Mouse (Mus musculus) erythroblast, adult 5-6 weeks (primary cell): Measurements from ENCODE around the gene Isg20l2. TPM values are rescaled to one million over a fixed set of nuclear protein-coding genes. Genes with fewer than 3 reads are reported as not detected.
"Not testable (repeated sequence)": the region's sequence is repeated elsewhere in the genome, so short reads cannot be mapped to it uniquely, and the experiment has no call there.

ENCODE experiments used
- ATAC-seq: replicated peaks from 2 replicates; pipeline ENCODE4 v1.8.0; 2016; ENCODE audit warnings: moderate number of reproducible peaks, mild to moderate bottlenecking, moderate TSS enrichment, inconsistent platforms; ENCODE audit not compliant: poor library complexity, low FRiP score, severe bottlenecking
- total RNA-seq, 2 experiments: library from RNA; stranded (forward) in 1 of 2; stranded (reverse) in 1 of 2; fragments of 150-400 nt in 1 of 2; fragments of 200-764, 138-1000 nt in 1 of 2; gene quantifications; 2 replicates each; pipeline versions ENCODE4 v1.2.3 to v1.2.4; 2015 to 2017; ENCODE audit warnings: low replicate concordance in 2 of 2

Gene Isg20l2
- 8.6 and 10.7 TPM in 2 replicates for total RNA-seq (2015; ENCODE audit: low replicate concordance)
- 5.6 and 11.6 TPM in 2 replicates for total RNA-seq (2017; ENCODE audit: low replicate concordance)

DNA sequence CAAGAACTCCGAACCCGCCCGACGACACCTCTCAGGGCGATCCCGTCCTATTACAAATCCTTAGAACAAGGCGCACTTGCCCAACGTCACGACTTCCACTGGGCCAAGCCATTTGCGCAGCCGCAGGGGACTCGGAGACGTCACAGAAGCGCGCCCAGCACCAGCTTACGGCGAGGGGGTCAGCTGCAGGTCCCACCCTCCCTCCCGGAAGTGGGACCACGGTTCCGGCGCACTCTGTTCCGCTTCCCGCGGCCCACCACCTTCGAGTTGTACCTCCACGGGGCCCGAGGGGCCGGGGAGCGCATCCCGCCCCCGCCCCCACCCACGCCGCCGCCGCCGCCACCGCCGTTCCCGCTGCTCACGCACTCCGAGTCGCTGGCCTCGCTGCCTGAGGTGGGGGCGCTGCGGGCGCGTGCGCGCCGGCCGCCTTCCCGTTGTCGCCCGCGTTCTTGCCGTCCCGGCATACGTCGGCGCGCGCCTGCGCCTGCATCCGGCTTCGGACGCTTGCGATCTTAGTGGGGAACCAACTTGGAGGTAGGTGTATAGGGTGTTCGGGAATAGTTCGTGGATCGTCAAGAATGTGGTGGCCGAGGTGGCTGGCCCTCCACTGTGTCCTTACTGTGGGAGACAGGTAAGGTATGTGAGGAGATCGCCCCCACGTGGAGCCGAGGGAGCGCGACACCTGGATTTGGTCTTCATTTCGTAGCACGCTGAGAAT lies at the start of gene Isg20l2, which contains the start of gene Rrnad1:
Gene Isg20l2 (plus strand): TSS at position 237 of the 718 bp plus-strand sequence.
Gene Rrnad1 (minus strand): TSS at position 640 of the 718 bp plus-strand sequence.
- ATAC-seq = peak; percentile 91

DNA sequence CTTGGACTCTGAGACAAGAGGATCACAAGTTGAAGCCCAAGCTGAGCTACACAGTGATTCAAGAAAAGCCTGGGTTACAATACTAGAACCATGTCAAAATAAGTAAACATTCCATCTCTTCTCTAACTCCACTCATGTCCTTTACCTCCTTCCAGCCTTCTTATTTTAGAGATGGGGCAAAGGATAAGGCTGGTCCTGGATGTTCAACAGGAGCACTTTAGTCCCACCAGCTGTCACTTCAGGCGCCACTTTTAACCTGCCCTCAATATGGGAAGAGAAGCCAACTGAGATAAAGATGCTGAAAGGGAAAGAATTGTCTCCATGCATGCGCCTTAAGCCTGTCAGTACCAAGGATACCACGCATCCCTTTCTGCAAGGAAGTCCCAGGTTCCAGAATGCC lies 45.8 kb upstream of the Isg20l2 start:
- ATAC-seq = no peak

DNA sequence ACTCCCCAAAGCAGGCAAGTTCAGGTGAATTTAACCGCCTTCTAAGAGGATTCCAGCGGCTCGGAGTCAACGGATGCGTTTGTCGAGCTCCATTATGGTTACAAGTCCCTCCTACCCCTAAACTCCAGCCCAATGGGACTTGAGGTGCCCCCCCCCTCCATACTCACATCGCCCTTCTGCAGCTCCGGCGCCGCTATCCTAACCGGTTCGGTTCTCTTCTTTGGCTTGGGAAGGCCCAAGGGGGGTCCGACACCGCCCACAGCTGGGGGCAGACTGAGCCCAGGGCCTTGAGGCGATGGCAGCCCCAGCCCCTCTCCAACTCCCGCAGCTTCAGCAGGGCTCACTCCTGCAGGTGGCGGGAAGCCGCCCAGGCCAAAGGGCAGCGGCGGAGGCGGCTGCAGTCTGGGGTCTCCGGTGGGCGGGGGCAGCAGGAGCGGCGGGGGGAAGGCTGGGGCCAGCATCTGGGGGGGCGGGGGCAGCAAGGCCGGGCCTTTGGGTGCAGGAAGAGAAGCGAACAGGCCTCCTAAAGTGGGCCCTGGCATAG lies 45.3 kb upstream of the Isg20l2 start:
- peak; percentile 11; the same call in 1 of the 2 replicates for ATAC-seq

DNA sequence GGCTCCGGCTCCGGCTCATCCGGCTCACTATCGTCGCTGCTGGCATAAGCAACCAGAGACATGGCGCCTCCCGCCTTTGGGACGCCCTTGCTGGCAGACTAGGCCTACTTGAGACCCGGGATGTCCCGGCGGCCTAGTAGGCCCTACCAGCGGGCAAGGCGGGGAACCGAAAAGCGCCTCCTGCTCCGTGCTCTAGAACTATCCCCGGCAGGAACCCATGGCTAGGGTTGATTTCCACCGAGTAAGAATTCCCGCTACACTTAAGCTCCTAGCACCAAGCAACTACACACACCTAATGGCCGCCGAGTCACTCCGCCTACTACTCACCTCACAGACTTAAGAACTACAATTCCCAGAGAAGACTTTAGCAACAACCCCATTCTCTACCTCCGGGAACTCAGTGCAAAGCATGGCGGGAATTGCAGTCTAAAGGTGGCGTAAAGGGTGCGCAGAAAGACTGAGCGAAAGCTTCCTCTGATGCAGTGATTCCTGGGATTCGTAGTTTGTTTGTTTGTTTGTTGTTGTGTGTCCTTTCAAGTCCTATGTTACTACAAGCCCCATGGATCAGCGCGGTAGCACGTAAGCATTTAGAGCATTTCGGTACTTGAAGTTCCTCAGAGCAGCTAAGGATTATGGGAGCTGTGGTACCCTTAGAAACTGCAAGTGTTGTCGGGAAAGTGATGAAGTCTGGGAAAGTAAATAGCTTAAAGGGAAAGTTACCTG lies 44.7 kb upstream of the Isg20l2 start, which contains the start of gene Prcc:
Gene Prcc (minus strand): TSS at position 328 of the 723 bp plus-strand sequence.
- ATAC-seq = peak; percentile 94

DNA sequence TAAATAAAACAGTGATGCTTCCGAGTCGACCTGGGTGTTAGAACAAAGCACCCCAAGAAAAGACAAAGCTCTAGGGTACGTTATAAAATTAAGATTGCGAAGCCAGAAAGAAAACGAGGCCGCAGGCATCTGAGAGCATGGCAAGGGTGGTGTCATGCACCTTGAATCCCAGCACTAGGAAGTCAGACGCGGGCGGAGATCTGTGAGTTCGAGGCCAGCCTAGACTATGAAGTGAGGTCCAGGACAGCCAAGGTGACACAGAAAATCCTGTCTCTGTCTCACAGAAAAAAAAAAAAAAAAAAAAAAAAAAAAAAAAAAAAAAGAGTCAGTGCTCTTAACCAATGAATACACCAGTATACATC lies 44.1 kb upstream of the Isg20l2 start:
- peak; percentile 31 for ATAC-seq

DNA sequence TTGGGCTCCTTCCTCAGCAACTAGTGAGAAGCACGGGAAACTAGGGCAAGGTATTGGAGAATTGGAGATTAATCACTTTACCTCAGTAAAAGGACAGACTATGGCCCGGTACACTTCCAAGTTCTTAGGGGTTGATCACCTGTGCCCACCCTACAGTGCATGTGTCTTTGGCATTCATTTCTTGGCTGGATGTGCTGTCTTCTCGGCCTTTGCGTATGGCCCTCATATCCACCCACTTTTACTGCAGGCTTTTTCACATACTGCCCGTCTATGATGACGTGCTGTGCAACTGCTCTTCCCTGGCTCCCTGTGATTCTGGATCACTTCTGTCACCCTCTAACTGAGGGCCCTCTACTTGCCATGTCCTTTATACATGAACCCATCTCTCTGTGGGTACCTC lies 43.7 kb upstream of the Isg20l2 start:
- ATAC-seq = no peak

DNA sequence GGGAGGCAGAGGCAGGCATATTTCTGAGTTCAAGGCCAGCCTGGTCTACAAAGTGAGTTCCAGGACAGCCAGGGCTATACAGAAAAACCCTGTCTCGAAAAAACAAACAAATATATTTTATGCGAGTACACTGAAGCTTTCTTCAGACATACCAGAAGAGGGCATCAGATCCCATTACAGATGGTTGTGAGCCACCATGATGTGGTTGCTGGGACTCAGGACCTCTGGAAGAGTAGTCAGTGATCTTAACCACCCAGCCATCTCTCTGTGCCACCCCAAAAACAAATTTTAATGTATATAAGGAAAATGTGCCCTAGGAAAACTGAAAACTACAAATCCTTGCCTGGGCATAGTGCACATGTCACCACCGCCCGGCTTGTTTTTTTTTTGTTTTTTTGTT lies 42.7 kb upstream of the Isg20l2 start:
- not testable (repeated sequence) for ATAC-seq

DNA sequence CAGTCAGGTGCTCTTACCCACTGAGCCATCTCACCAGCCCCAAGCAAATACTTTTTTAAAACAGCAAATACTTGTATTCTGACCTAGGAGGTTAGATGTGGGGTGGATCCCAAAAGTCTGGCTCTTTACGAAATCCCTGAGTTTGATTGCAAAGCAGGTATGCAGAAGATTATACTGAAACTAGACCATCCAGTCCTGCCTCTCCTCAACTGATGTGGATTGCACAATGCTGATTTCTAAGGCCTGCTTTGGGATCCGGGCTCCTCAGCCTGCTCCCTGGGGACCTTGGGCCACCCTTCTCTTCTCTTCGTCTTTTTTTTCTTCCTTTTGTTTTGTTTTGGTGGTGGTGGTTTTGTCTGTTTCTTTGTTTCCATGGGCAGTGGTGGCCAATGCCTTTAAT lies 38.6 kb upstream of the Isg20l2 start:
- no peak for ATAC-seq

DNA sequence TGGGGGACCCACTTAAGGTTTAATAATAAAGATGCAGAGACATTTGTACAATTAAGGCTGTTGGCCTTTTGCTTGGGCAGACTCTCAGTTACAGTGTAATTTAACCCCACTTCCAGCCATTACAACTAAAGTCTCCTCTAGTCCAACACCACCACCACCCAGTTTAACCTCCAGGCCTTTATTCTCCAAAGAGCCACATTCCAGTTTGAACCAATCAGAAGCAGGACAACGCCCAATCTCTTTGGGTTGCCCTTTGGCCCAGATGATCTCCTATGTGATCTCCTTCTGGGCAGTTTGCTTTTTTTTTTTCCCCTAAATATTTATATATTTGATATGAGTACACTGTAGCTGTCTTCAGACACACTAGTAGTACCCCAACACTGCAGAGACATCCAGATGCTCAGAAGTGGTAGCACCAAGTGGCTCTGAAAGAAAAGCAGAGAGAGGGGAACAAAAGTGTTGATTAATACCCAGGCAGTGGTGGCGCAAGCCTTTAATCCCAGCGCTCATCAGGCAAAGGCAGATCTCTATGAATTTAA lies 36.7 kb upstream of the Isg20l2 start:
- peak; percentile 64 for ATAC-seq

DNA sequence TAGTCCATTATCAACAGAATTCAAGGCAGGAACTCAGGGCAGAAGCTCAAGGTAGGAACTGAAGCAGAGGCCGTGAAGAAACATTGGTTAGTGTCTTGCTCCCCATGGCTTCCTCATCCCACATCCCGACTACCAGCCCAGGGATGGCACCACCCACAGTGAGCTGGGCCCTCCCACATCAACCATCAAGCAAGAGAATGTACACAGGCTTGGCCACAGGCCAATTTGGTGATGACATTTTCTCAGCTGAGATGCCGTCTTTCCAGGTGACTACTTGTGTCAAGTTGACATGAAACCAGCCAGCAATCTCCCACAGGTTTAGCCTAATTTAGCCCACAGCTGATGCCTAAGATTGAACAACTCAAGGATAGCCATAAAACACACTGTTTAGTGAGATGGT lies 30.8 kb upstream of the Isg20l2 start:
- no peak for ATAC-seq

DNA sequence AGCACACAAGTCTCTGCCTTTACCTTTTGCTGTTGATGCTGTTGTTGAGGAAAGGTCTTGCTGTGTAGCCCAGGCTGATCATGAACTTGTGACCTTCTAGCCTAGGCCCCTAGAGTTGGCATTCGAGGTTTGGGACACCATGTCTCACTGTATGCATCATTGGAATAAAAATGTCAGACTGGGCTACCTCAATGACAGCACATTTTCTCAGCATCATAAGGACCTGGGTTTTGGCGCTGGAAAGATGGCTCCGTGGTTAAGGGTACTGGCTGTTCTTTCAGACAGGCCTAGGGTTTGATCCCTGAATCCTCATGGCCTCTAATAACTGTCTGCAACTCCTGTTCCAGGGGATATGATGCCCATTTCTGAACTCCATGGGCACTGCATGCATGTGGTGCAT lies 30.3 kb upstream of the Isg20l2 start:
- no peak for ATAC-seq

DNA sequence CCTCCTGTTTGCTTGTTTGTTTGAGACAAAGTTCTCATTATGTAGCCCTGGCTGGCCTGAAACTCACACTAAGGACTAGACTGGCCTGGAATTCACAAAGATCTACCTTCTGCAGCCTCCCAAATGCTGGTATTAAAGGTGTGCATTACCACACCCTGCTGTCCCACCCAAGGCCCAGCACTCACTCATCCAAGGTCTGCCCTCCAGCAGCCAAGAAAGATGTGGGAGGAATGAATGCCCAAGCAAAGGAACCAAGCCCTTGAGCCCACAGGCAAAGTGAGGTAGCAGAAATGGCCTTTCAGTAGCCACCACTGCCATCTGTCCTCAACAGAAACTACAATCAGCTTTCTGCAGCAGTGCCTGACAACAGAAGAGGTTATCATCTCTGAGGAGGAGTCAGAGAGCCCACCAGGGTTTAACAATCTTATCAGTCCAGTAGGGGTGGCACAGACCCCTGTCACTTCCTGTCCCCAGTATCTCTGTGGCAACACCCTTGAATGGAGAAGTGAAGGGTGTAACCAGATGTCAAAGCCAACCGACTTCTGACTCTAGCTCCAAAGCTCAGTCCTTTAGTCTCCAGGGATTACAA lies 29.0 kb upstream of the Isg20l2 start:
- ATAC-seq = peak; percentile 80

DNA sequence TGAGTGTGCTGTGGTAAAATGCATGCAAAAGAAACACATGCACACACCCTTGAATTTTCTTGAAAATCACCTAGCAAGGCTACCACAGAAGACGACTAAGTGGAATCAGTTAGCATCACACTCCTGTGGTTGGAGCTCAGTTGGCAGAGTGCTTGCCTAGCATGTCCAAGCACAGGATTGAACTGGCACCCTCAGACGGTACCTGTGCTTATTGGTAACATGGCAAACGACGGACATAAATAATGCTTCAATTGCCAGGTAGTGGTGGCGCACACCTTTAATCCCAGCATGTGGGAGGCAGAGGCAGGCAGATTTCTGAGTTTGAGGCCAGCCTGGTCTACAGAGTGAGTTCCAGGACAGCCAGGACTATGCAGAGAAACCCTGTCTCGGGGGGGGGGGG lies 28.2 kb upstream of the Isg20l2 start:
- not testable (repeated sequence) for ATAC-seq

DNA sequence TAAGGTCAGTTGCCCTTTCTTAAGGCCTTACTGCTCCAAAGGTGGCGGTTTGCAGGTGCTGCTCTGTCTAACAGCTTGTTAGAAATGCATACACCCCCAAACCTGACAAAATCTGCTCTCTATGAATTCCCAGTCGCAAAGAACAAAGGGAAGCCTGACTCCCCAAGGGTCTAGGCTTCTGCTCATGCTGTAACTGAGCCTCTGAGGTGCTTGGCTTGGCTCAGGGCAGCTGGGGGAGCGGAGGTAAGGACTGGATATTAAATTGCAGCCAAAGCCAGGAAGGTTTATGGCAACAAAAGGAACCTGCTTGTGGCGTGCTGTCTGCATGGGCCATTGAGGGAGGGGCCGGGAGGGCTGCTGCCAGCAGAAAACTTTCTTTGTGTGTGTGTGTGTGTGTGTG lies 26.3 kb upstream of the Isg20l2 start:
- no peak for ATAC-seq

DNA sequence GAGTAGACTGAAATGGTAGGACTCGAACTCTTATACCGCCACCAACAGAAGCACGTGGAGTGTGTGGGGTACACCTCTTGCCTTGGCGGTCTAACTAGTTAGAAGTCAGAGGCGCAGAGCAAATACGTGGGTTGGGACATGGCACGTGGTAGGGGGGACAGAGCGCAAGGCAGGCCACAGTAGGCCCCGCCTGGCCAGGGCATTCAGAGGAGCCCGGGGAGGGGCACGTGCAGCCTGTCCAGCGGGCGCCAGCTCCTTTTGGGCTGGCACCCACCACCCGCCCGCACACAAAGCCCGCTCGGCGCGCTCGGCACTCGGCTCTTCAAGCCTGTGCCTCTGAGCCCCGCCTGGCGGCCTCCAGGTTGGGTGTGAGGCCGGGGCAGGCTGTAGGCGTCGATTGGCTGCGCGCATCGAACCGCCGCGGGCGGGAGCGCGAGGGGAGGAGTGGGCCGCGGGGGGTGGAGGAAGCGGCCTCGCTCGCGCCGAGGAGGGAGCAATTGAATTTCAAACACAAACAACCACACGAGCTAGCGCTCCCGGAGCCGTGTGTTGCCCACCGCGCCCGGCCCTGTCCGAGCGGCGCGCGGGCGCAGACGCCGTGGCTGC lies 24.1 kb upstream of the Isg20l2 start, which contains the start of gene Hdgf:
Gene Hdgf (plus strand): TSS at position 442 of the 606 bp plus-strand sequence.
- ATAC-seq = peak; percentile 85

DNA sequence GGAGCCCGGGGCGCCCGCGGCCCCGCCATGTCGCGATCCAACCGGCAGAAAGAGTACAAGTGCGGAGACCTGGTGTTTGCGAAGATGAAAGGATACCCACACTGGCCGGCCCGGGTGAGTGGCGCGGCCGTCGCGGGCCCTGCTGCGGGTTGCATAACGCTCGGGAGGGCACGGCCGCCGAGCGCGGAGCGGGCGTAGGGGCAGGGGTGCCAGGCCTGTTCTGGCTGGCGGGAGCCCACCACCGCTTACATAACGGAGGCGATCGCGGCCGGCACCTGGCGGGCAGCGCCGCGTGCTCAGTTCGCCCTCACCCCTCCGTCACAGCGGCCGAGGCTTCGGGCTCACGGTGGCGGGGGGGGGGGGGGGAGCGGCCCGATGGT lies 23.5 kb upstream of the Isg20l2 start:
- ATAC-seq = no peak

DNA sequence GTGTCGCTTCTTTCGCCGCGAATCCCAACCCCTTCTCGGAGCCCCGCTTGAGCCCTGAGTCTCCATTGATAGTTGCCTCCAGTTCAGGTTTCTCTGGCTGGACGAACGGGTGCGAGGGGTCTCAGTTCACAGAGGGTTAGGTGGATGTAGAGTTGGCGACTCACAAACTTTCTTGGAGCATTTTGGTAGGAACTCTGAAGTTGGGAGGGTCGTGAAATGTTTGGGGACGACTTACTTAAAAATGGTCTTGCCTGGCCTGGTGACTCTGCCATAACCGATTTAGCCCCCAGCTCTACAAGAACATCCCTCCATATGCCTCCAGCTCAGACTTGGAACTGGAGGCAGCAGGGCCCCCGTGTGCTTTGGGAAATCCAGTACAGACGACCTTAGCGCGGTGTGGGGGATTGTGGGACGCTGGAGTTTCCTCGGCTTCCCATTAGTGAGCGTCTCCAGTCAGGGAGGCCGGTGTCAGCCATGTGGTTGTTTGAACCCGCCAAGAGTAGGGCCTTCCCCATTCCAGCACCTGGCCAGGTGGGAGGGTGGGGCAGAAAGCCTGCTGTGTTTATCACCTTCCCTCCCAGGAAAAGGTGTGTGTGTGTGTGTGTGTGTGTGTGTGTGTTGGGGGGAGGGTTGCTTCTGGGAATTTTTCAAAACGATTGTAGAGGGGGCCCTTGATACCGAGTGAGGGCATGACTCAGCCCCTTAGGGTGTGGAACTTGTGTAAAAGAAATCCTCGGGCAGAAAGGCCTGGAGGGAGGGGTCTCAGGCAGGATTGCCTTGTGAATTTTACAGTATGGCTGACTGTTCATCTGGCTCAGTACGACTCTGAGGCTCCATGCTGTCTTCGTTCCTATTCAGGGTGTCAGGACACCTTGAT lies 22.9 kb upstream of the Isg20l2 start:
- peak; percentile 35 for ATAC-seq

DNA sequence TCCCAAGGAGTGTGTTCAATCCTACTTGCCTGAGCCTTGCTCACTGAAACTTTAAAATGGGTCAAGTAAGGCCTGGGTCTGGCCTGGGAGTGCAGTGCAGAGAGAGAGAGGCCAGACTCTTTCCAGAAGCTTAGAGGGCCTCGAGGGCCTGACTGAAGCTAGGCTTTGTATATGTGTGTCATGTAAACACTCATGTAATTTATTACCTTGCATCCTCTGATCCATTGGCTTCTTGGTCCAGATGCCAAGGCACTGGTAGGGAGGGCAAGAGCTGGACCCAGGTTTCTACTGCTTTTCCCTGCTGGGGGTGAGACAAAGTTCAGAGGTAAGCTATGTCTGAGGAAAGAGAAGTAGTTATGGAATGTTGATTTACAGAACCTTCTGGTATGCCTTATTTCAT lies 22.2 kb upstream of the Isg20l2 start:
- ATAC-seq = 0 out of 2 replicates have a peak, but pooled peaks have one; percentile 5

DNA sequence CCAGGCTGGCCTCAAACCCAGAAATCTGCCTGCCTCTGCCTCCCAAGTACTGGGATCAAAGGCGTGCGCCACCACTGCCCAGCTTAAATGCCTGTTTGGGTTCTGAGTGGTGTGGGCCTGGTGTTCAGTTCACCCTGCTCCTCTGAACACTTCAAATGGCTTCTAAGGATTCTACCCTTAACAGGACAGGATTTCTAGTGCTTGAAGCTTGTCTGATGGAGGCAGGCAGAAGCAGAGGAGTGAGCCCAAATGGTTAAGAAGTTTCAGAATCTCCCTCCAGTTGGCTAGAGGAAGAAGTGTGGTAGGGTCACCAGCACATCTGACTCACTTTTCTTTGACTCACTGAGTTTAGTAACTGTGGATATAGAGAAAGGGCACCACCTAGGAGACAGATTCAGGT lies 20.7 kb upstream of the Isg20l2 start:
- no peak for ATAC-seq
